Mouse (Mus musculus): ENCODE results near the gene Msgn1. TPM values are rescaled to one million over a fixed set of nuclear protein-coding genes. Genes with fewer than 3 reads are reported as not detected.

The Msgn1 gene
- total RNA-seq, 2 experiments from 2014 or later = not detected

DNA sequence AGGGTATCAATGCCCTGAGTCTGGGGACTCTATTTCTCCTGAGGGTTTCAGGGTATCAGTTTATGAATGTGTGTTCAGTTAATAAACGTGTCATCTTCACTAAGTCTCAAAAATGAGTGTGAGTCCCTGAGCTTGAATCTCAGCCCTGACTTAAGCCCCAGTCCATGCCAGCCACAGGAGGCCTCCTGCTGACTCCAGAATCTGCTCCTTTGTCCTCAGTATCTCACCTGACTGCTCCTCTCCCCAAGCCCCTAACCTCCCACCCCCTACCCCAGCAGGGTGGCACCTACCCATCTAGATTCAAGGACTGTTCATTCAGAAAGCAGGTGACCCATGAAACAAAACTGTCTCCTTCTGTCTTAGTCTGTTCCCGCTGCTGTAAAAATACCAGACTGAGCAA is 10.2 kb downstream of the Msgn1 start:
- no peak for DNase-seq

DNA sequence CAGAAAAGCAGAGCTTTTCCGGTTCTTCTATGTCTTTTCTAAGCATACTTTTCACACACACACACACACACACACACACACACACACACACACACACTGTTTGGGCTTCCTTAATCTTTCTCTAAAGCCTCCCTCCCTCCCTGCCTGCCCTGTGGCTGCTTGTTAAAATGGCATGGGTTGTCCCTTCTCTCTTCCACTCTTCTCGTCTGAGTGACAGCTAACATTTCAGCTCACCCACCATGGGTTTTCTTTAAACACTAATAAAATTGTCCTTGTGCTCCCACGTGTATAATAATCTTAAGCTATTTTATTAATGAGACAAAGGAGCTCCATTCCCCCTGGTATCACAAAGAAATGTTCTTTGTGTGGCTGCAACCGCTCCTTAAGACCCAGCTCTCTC is 10.7 kb downstream of the Msgn1 start:
- no peak for DNase-seq

DNA sequence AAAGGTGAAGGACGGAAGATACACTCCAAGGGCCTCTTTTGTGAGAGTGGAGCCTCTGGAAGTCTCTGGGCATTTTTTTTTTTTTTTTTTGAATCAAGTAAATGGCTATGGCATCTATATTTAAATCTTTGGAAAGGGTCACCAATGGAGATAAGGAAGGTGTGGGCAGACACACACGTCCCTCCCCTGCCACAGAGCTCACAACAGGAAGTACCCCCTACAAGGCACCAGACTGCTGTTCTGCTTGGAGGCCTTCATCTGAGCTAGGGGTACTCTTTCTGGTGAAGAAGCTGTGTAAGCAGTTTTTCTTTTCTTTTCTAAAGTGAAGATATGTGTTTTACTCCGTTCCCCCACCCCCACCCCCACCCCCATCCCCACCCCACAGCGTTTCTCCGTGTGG is 11.9 kb downstream of the Msgn1 start:
- DNase-seq = no peak

DNA sequence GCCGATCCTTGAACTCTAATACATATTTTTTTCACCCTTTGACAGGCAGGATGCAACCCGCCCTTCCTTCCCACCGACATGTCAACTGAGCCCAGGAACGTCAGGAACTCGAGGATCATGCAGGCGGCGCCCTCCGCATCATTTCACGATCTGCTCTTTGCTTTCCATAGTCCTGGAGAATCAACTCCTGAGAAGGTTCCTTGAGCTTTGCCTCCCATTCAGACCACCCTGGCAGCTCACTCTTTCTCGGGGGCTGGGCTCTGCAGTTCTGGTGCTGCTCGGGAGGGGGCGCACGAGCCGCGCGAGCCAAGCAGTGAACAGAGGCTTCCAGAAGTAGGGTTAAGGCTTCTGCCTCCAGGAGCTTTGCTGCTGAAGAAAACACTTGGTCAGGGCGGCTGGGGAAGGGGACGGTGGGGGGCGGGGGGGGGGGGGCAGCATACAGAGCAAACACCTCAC is 12.6 kb downstream of the Msgn1 start:
- peak; percentile 88 for DNase-seq

DNA sequence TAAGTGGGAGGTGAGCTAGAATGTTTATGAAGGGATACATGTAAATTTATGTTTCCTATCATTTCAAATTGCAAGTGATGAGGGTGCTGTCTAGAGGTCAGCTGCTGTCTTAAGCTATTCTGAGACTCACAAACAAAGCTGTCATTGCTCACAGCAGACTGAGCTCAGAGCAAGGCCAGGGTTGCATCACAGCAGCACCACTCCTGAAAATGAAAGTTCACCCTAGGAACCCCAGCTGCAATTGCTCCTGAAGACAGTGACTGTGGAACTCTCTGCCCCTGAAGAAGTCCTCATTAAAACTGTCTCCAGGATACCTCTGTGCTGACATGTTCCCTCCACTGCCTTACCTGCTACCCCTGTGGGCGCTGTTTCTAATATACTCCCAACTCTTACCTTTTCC is 13.7 kb downstream of the Msgn1 start:
- DNase-seq = no peak

DNA sequence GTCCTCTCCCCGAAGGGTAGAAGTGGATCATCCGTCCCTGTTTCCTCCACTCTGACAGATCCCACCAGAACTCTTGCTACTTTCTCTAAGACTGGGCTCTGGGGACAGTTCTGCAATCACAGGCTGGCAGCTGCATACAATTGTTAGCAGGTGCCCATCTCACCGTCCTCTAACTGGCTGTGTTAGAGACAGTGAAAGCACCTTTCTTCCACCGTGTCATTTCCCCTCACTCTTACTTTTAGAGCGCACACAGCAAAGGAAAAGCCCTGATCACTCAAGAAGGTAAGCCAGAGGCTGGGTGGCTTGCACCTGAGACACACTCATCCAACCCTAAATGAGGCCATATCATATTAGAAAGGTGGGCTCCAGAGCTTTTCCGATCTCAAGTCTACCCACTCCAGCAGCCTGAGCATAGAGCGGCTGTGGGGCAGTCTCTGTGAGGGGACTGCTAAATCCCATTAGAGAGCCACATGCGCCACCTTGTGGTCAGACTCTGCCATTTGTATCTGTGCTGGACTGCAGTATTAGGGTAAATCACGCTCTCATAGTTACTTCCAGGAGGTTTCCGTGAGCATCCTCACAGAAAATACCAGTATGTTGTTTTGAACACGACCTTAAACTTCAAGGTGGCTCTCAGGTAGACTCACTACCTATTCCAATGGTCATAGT is 30.2 kb downstream of the Msgn1 start:
- DNase-seq = peak; percentile 93

DNA sequence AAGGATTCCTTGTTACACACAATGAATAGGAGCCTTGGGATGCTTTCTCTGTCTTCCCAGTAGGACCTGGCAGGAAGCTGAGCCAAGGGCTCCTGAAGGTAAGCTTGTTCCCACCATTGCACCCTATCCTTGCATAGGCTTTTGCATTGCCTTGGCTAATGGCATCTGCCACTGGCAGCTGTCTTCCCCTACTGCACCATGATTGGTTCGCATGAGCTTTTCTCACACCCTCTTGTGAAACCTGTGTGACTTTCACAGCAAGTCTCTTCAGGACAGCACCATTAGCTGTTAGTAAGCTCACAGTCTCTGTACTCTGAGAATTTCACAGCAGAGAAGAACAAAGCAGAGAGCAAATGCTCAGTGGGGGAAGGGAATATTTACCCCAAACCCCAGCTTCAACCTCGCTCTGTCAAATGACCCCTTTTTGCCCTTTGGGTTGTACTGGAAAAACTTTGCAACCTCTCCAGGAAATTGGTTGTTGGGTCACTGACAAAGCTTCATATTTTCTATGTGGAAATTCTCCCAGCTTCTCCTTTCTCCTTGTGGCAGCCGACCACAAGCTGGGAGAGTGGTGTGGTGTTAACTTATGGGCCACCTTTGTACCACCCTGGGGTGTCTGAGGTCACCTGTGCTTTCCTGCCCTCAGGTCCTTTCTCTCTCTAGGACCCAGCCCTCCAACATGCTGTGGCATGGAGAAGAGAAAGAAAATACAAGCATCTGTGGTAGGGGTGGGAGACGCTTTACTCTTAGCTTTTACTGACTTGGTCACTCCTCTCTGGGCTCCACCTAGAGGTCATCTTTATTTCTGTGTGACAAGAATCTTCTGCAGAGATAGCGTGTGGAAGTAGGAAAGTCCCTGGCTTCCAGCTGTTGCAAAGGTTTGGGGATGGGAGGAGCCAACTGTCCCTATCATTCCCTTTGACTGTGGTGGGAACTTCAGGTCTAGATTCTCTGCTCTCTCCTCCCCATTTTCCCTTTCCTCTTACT is 31.1 kb downstream of the Msgn1 start:
- DNase-seq = peak; percentile 9

DNA sequence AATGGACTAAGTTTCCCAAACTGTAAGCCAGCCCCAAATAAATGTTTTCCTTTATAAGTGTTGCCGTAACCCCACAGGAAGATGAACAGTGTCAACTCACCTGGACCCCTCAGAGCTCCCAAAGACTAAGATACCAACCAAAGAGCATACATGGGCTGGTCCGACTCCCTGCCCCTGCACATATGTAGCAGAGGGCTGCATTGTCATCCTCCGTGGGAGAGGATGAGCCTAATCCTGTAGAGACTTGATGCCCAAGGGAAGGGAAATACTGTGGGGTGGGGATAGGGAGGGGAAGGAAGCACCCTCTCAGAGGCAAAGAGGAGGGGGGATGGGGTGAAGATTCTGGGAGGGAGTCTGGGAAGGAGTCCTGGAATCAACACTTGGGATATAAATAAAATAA is 50.1 kb downstream of the Msgn1 start:
- no peak for DNase-seq

Other genes with a start within 250 kb of the Msgn1 start
- 1 to 10 TPM; 4.8 to 7.9 TPM for gene Kcns3, start 57.9 kb downstream of the Msgn1 start, total RNA-seq (2021)
- 1 to 10 TPM; 5.6 to 7.6 TPM for gene Gen1, start 56.8 kb upstream of the Msgn1 start, total RNA-seq (2021)
- 10 to 100 TPM; 50.0 to 58.1 TPM for gene Smc6, start 56.9 kb upstream of the Msgn1 start, total RNA-seq (2021)
- gene Vsnl1, start 227.6 kb upstream of the Msgn1 start, total RNA-seq (2021) = 10 to 100 TPM; 18.2 to 26.9 TPM
- gene Rad51ap2, start 247.1 kb upstream of the Msgn1 start, total RNA-seq (2021) = under 1 TPM; 0.12 to 0.58 TPM

Data from adrenal gland, postnatal 10 days (tissue).